In genomic region chr9:119322289-119323259, GRCm38 (mm10) we compare ENCODE assay signal across 8 mouse cellular contexts. TPM values are rescaled to one million over a fixed set of nuclear protein-coding genes. Genes with fewer than 3 reads are reported as not detected.
DNase-seq lines count a peak whose midpoint lies in the region; ATAC-seq and TF ChIP-seq lines count a peak whose summit lies in the region.

Gene Oxsr1, minus strand, starts transcription at chr9:119322427.

- no peaks in the 10 kb centered on the region for H3K27me3 ChIP-seq in embryonic facial prominence, embryonic 15.5 days
- no peaks in the 10 kb centered on the region for H3K27me3 ChIP-seq in limb, embryonic 14.5 days (ENCODE audit: control insufficient read depth, insufficient read depth, low read length)
- H3K27me3 ChIP-seq in midbrain, postnatal 0 days (ENCODE audit: insufficient read depth, low read length) = no peaks in the 10 kb centered on the region

- peak; percentile 100 for DNase-seq in 416B (ENCODE audit: low read depth)
- peak; percentile 100 for DNase-seq in heart, adult 8-10 months (ENCODE audit: low spot score)
- peak; percentile 100 for DNase-seq in kidney, adult 9 months
- peak; percentile 100 for DNase-seq in limb, embryonic 14.5 days (ENCODE audit: low spot score)
- peak; percentile 99 for DNase-seq in midbrain, postnatal 0 days (ENCODE audit: low spot score)
- peak; percentile 96 for DNase-seq in spleen, postnatal 14 days (ENCODE audit: low spot score in 2 of 2)

- peak within 1 kb of the TSS; percentile 91 for H3K4me3 ChIP-seq in bone marrow, adult 2 months (replicated peaks; ENCODE audit: control insufficient read depth, low read depth, low read length)
- H3K4me3 ChIP-seq in embryonic facial prominence, embryonic 15.5 days (replicated peaks) = peak within 1 kb of the TSS; percentile 94
- H3K4me3 ChIP-seq in limb, embryonic 14.5 days (replicated peaks; ENCODE audit: low read length) = peak within 1 kb of the TSS; percentile 96
- peak within 1 kb of the TSS; percentile 91 for H3K4me3 ChIP-seq in midbrain, postnatal 0 days (ENCODE audit: low read depth, low read length)

- TF ChIP-seq POLR2A in bone marrow, adult 2 months (IDR thresholded peaks at IDR 0.05; ENCODE audit: borderline replicate concordance, control insufficient read depth, low read depth, low read length) = peak; percentile 66; the same call in 1 of the 2 replicates
- peak; percentile 75; the same call in 1 of the 2 replicates for TF ChIP-seq POLR2A in limb, embryonic 14.5 days (IDR thresholded peaks at IDR 0.05; ENCODE audit: borderline replicate concordance, extremely low read depth, insufficient read depth, insufficient read length)

- peak within 1 kb of the TSS; percentile 98 for H3K27ac ChIP-seq in bone marrow, adult 2 months (ENCODE audit: control insufficient read depth, insufficient read depth, low read depth, low read length, poor library complexity)
- peak within 1 kb of the TSS; percentile 94 for H3K27ac ChIP-seq in embryonic facial prominence, embryonic 15.5 days (replicated peaks)
- H3K27ac ChIP-seq in limb, embryonic 14.5 days (replicated peaks; ENCODE audit: low read depth, low read length) = peak within 1 kb of the TSS; percentile 91
- peak within 1 kb of the TSS; percentile 93 for H3K27ac ChIP-seq in midbrain, postnatal 0 days (ENCODE audit: low read depth, low read length)

- TF ChIP-seq CTCF in bone marrow, adult 2 months (IDR thresholded peaks at IDR 0.05; ENCODE audit: control insufficient read depth, insufficient read depth, low read length) = no peak
- peak; percentile 69 for TF ChIP-seq CTCF in midbrain, postnatal 0 days (IDR thresholded peaks at IDR 0.05)

- no peaks in the 10 kb centered on the region for H3K36me3 ChIP-seq in embryonic facial prominence, embryonic 15.5 days
- no peaks in the 10 kb centered on the region for H3K36me3 ChIP-seq in limb, embryonic 14.5 days (ENCODE audit: control insufficient read depth, insufficient read depth, low read length)
- H3K36me3 ChIP-seq in midbrain, postnatal 0 days (ENCODE audit: insufficient read depth, low read length) = no peaks in the 10 kb centered on the region

- peak; percentile 98 for ATAC-seq in embryonic facial prominence, embryonic 15.5 days (ENCODE audit: insufficient number of reproducible peaks, low FRiP score, low TSS enrichment, low read depth)
- ATAC-seq in limb, embryonic 14.5 days (ENCODE audit: low FRiP score, low read depth) = peak; percentile 99
- ATAC-seq in midbrain, postnatal 0 days (ENCODE audit: low FRiP score) = peak; percentile 97

- peak within 1 kb of the TSS; percentile 79 for H3K9ac ChIP-seq in embryonic facial prominence, embryonic 15.5 days
- peak within 1 kb of the TSS; percentile 78 for H3K9ac ChIP-seq in limb, embryonic 14.5 days (ENCODE audit: low read depth, low read length, severe bottlenecking)
- H3K9ac ChIP-seq in midbrain, postnatal 0 days (replicated peaks; ENCODE audit: low read length, poor library complexity, severe bottlenecking) = peak within 1 kb of the TSS; percentile 87

- peak within 1 kb of the TSS; percentile 98 for H3K4me2 ChIP-seq in embryonic facial prominence, embryonic 15.5 days (replicated peaks)
- peak within 1 kb of the TSS; percentile 96 for H3K4me2 ChIP-seq in limb, embryonic 14.5 days (replicated peaks; ENCODE audit: low read depth, low read length, severe bottlenecking)
- peak within 1 kb of the TSS; percentile 91 for H3K4me2 ChIP-seq in midbrain, postnatal 0 days (ENCODE audit: low read depth, low read length, poor library complexity, severe bottlenecking)

- H3K4me1 ChIP-seq in bone marrow, adult 2 months (ENCODE audit: control insufficient read depth, insufficient read depth, low read length) = peaks cover 2% of the 10 kb centered on the region; the same call in 1 of the 2 replicates
- peaks cover 14% of the 10 kb centered on the region for H3K4me1 ChIP-seq in embryonic facial prominence, embryonic 15.5 days
- peaks cover 8% of the 10 kb centered on the region for H3K4me1 ChIP-seq in limb, embryonic 14.5 days (ENCODE audit: control insufficient read depth, insufficient read depth, low read length)
- H3K4me1 ChIP-seq in midbrain, postnatal 0 days (ENCODE audit: insufficient read depth, low read length) = no peaks in the 10 kb centered on the region

- no peaks in the 10 kb centered on the region for H3K9me3 ChIP-seq in embryonic facial prominence, embryonic 15.5 days (replicated peaks)
- no peaks in the 10 kb centered on the region for H3K9me3 ChIP-seq in limb, embryonic 14.5 days (ENCODE audit: control insufficient read depth, low read length)
- H3K9me3 ChIP-seq in midbrain, postnatal 0 days (ENCODE audit: low read length) = no peaks in the 10 kb centered on the region

- WGBS in bone marrow, adult 2 months = under 1% methylated on average over 76 of the region's 76 CpGs
- WGBS in embryonic facial prominence, embryonic 15.5 days = under 1% methylated on average over 76 of the region's 76 CpGs
- WGBS in limb, embryonic 14.5 days = under 1% methylated on average over 71 of the region's 76 CpGs
- WGBS in midbrain, postnatal 0 days = under 1% methylated on average over 76 of the region's 76 CpGs

RNA-seq across cellular contexts. Expression of gene Oxsr1, which starts in this region (rescaled TPM):
- polyA plus RNA-seq in bone marrow, adult 2 months (2011; ENCODE audit: insufficient read depth, insufficient read length, low replicate concordance, missing spikeins) = 16.7 and 19.3 TPM in 2 replicates
- polyA plus RNA-seq in embryonic facial prominence, embryonic 15.5 days (2015; fragmentation: Nextera tagmentation; extraction: Ambion mirVana) = 11.8 and 12.1 TPM in 2 replicates
- 10 to 100 TPM; 52.5 to 63.2 (median 55.3) TPM for total RNA-seq in heart, adult 8-10 months (2022)
- polyA plus RNA-seq in limb, embryonic 14.5 days (2012; rRNA removed) = 35.4 and 39.4 TPM in 2 replicates
- 15.6 and 16.0 TPM in 2 replicates for polyA plus RNA-seq in limb, embryonic 14.5 days (2014; fragmentation: Nextera tagmentation; extraction: Ambion mirVana)
- total RNA-seq in midbrain, postnatal 0 days (2014; rRNA removed) = 38.5 and 55.7 TPM in 2 replicates
- polyA plus RNA-seq in midbrain, postnatal 0 days (2015; fragmentation: Nextera tagmentation; extraction: Ambion mirVana) = 10.5 and 10.7 TPM in 2 replicates

Comparison
In these comparisons a context has a peak if more than half of its experiments do, and no peak if none do; other contexts are left out.
1. Peak in every context shown above with its lines: DNase-seq, ATAC-seq, H3K4me3 ChIP-seq and H3K27ac ChIP-seq.